Mouse (Mus musculus): ENCODE data around the gene Rd3l. TPM values are rescaled to one million over a fixed set of nuclear protein-coding genes. Genes with fewer than 3 reads are reported as not detected.
"Not testable (repeated sequence)": the region's sequence is repeated elsewhere in the genome, so short reads cannot be mapped to it uniquely, and the experiment has no call there.

Gene Rd3l
- total RNA-seq, 2 experiments from 2014 or later = not detected

DNA sequence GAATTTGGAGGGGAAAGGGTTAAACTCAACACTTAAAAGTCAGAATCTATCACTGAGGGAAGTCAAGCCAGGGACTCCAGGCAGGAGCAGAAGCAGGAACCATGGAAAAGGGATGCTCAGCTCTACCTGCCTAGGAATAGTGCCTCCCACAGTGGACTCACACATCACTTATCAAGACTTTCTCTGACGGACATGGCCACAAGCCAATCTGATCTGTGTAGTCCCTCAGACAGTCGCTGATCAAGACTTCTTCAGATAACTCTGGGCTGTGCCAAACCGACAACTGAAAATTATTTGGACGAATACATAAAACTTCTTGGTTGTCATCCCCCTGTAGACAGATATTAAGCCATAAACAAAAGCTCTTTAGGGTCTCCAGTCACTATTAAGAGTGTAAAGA is 11.0 kb downstream of the Rd3l start:
- DNase-seq (ENCODE audit: low spot score in 2 of 2) = no peak

DNA sequence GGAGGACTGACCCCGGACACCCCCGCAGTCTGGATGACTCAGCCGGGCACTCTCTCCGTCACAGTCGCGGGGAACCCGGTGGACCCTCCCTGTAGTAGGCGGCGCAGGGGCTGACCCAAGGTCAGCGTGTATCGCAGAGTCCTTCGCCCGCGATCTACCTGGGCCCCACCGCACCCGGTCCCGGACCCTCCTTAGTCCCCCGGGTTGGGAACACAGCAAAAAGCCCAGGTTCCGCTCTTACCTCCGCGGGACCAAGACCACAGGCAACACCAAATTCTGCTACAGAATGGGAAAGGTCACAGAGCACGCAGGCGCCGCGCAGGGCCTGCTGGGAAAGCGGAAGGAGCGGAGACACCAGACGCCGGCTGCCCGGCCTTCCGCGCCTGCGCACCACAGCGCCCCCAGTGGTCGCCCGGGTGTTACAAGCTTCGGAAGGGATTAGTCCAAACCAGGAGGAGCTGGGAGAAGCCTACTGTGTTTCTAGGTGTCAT is 14.4 kb downstream of the Rd3l start, which contains the start of gene Atp5mpl:
Gene Atp5mpl (minus strand): TSS at position 295 of the 491 bp plus-strand sequence.
- peak; percentile 99 for DNase-seq (ENCODE audit: low spot score in 2 of 2)

GRCm38 (mm10) chr12:111963339-111963738 is 17.8 kb downstream of the Rd3l start:
- no peak for DNase-seq (ENCODE audit: low spot score in 2 of 2)

DNA sequence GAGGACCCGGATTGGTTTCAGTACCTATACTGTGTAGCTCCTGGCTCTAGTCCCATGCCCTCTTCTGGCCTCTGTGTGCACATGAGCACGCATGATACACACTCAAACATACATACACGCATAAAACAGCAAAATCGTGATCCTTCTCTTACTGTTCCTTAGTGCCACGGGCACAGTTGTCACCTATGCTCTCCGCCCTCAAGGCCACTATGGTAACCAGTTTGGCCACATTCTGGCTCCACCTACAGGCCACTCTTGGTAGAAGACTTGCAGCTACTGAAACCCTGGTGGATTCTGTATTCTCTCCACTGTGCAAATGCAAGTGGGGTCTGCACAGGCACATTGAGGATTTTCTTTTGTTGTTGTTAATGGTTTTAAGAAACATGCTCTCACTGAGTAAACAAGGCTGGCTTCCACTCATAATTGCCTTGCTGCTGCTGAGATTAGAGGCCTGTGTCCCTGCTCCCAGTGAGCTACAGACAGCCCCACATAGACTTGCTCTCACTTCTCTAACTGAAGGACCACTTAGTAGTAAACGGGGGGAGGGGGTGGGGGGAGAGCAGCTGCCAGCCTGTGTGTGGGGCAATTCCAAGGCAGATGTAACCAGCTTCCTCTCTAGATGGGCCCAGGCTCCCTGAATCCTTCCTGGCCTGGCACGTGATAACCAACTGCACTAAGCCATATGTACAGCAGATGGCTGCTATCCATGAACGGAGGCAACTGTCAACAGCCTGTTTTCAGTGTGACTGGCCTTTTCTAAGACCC is 22.8 kb downstream of the Rd3l start:
- DNase-seq (ENCODE audit: low spot score in 2 of 2) = peak; percentile 83 to 85

DNA sequence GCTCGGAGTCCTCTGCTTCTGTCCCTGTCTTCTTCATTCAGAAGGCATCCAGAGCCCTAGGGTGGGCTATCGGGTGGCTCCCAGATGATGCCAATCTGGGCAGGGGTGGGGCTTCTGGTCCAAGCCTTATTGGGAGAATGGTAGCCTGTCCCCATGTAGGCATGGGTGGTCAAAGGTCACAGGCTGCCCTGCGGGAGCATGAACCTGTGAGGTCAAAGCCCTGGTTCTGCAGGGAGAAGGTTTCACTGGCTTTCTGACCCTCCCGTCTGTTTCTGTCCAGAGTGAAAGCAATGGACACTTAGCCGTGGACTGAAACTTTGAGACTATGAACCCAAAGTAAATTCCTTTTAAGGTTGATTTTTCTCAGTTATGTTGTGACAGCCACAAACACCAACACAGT is 24.9 kb downstream of the Rd3l start:
- no peak for DNase-seq (ENCODE audit: low spot score in 2 of 2)

GRCm38 (mm10) chr12:111951701-111952100 is 29.4 kb downstream of the Rd3l start:
- no peak for DNase-seq (ENCODE audit: low spot score in 2 of 2)

GRCm38 (mm10) chr12:111950486-111950885 is 30.6 kb downstream of the Rd3l start:
- DNase-seq (ENCODE audit: low spot score in 2 of 2) = no peak

- DNase-seq (ENCODE audit: low spot score in 2 of 2) = peak in 1 of 2 experiments; percentile 46
These were observed 34.4 kb downstream of the Rd3l start for GRCm38 (mm10) chr12:111946716-111947115.

DNA sequence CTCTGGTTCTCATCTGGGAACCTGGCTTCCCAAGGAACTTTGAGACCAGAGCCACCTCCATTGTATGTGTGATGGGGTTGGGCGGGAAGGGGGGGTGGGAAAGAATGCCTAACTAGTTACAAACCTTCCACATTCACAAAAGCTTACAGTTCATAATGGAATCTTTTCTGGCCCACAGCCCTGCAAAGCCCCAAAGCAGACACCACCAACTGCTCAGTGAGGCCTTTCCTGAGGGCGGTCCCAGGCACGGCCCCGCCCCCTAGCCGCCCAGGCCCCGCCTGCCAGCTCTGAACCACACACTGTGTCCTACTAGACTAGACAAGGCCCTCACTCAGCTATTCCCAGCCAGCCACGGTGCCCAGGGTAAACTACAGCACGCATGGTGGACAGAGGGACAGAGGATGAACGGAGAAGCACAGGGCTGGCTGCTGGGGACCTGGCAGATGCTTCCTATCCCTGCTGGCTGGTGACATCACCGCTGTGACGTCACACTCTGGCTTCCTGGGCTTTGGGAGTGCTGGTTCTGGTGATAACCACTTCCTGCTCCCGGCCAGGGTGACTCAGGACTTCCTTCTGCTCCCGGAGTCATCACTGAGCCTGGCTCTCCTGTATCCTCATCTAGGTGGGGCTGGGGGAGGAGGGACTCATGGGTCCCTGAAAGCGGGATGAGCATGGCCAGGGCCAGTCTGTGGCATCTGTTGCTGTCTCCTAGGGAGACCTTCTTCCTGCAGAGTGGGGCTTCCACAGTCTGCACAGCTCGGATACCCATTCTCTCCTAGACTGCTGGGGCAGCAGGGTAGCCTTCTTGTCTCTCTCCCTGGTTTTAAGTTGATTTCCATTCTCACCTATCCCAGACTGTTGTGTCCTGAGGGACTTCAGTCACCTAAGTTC is 35.1 kb downstream of the Rd3l start:
- not testable (repeated sequence) for DNase-seq (ENCODE audit: low spot score in 2 of 2)

- DNase-seq (ENCODE audit: low spot score in 2 of 2) = no peak
These were observed 36.0 kb downstream of the Rd3l start for GRCm38 (mm10) chr12:111945115-111945514.

DNA sequence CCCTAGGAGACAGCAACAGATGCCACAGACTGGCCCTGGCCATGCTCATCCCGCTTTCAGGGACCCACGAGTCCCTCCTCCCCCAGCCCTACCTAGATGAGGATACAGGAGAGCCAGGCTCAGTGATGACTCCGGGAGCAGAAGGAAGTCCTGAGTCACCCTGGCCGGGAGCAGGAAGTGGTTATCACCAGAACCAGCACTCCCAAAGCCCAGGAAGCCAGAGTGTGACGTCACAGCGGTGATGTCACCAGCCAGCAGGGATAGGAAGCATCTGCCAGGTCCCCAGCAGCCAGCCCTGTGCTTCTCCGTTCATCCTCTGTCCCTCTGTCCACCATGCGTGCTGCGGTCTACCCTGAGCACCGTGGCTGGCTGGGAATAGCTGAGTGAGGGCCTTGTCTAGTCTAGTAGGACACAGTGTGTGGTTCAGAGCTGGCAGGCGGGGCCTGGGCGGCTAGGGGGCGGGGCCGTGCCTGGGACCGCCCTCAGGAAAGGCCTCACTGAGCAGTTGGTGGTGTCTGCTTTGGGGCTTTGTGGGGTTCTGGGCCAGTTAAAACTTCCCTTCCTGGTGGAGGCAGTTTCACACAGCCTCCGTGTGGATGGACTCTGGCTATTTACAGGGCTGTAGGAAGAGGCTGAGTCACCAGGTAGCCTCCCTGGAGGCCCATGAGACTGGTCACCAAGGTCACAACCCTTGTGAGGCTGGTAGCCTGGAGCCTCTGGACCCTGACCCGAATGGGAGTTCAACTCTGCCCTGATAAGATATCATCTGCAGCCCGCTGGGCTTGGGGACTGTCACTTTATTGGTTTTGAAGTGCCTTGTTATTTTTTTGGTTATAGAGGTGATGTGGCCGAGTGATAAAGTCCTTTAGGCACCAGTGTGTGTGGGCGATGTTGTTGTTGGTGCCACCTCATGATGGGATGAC is 36.8 kb downstream of the Rd3l start:
- not testable (repeated sequence) for DNase-seq (ENCODE audit: low spot score in 2 of 2)

GRCm38 (mm10) chr12:111943421-111944064 is 37.6 kb downstream of the Rd3l start:
- DNase-seq (ENCODE audit: low spot score in 2 of 2) = no peak

- DNase-seq (ENCODE audit: low spot score in 2 of 2) = no peak
These were observed 42.4 kb downstream of the Rd3l start for GRCm38 (mm10) chr12:111938623-111939177.

DNA sequence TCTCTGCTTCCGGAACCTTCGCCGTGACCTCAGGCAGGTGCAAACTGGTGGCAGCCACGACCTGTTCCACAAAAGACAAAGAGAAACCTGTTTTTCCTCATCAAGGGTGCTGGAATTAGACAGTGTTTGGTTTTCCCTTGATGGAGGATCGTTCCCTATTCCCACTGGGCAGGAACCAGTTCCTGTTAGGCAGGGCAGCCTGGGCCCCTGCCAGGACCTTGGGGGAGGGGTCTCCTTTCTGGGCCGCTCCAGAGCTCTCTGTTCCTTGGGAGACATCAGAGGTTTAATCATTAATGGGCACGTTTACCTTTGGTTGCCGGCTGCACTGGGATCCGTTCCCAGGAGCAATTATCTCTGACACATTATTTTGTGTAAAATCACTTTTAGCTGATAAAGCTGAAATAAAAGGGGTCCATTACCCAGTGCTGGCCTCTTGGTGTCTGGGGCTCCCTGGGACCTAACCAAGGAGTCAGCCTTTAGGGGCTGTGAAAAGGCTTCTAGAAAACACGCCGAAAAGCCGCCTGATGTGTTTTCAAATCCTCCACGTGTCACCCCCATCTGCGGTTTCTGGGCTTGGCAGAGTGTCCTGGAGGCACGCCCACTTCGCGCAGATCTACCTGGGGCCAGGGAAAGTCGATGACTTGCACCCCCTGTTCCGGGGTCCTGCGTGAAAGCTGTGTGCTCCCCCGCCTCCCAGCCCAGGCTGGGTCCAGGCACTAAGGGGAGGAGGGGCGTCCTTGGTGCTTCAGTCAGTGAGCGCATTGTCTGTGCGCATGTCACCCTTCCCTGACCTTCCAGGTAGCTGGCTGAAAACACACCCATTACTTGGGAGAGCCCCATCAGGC is 44.2 kb downstream of the Rd3l start:
- peak; percentile 52 to 62 for DNase-seq (ENCODE audit: low spot score in 2 of 2)

DNA sequence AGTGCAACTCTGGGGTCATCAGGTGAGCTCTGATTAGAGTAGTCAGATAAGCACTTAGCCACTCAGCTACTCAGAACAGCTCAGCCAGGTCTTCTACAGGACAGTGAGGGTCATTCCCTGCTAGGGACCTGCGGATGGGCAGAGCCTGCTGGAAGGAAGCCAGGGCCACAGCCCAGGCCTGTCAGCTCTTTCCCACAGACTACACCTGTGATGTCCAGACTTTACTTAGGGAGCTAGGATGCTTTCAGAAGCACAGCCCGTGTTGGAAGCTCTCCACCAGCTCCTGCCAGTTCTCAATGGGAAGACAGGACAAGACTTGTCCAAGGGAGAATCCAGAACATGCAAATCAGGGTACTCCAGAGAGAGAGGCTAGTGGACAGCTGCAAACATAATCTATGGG is 47.1 kb downstream of the Rd3l start:
- DNase-seq (ENCODE audit: low spot score in 2 of 2) = no peak

DNA sequence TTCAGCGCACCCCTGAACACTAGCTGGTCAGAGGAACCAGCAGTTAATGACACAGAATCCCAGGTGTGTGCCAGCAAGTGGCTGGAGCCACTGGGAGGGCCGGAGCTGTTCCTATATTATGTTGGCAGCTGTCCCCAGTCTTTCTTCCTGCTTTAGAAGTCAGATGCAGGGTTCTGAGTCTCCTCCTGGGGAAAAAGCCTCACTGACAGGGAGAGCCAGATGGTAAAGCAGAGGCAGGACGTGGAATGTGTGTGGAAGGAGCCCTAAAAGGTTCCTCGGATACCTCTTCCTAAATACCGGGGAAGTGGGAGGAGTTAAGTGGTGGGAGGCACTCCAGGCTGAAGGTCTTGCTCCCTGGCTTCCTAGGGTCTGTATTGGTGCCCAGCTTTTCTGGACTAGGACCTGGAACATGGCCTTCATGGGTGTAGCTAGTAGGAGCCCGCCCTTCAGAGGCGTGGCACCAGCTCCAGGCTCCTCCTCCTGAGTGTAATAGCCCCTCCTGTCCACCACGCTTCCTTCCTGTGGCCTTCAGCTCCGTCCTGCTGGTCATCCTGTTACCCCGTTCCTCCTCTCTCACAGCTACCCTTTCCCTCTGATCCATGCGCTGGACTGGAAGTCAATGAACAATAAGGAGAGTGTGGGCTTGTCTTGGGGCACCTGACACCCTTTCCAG is 47.9 kb downstream of the Rd3l start:
- DNase-seq (ENCODE audit: low spot score in 2 of 2) = no peak

- DNase-seq (ENCODE audit: low spot score in 2 of 2) = no peak
These were observed 48.6 kb downstream of the Rd3l start for GRCm38 (mm10) chr12:111932513-111932912.

- no peak for DNase-seq (ENCODE audit: low spot score in 2 of 2)
These were observed 49.6 kb downstream of the Rd3l start for GRCm38 (mm10) chr12:111931411-111932025.

Data from layer of hippocampus, postnatal 10 days (tissue).